Mouse (Mus musculus) cortical plate, adult 2 months (tissue): ENCODE measurements around the gene Gm17509.

ENCODE experiments used
- CTCF ChIP-seq: fragments of 200-500 bp; IDR thresholded peaks from 2 replicates; pipeline ENCODE4 v1.5.1; 2011; ENCODE audit warnings: mild to moderate bottlenecking, control low read depth, low read length; ENCODE audit not compliant: insufficient read depth; ENCODE audit errors: extremely low read depth
- POLR2A ChIP-seq: fragments of 200-500 bp; IDR thresholded peaks from 2 replicates; pipeline ENCODE4 v1.6.1; 2011; ENCODE audit warnings: mild to moderate bottlenecking, low read length, control low read depth; ENCODE audit not compliant: insufficient read depth; ENCODE audit errors: extremely low read depth

DNA sequence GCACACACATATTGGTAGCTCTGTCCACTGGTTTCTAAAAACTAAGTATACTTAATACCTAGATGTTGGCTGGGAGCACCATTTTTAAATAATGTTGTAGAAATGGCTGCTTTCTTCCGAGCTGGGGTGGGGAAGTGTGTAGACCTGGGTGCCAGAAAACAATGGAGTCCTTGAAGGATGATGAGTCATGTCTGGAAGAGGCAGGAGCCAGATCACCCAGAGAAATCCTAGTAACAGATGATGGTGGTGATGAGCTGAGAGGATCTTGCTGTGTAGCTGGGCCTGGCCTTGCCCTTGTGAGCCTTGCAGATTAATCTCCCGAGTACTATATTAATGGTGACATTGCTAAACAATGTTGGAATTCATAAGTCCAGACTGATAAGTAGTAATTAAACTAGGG, 4.0 kb upstream of the Gm17509 start:
- no peak for TF ChIP-seq POLR2A
- TF ChIP-seq CTCF, result no peak
